Mouse (Mus musculus): ENCODE results near the gene Vegfb.

DNA sequence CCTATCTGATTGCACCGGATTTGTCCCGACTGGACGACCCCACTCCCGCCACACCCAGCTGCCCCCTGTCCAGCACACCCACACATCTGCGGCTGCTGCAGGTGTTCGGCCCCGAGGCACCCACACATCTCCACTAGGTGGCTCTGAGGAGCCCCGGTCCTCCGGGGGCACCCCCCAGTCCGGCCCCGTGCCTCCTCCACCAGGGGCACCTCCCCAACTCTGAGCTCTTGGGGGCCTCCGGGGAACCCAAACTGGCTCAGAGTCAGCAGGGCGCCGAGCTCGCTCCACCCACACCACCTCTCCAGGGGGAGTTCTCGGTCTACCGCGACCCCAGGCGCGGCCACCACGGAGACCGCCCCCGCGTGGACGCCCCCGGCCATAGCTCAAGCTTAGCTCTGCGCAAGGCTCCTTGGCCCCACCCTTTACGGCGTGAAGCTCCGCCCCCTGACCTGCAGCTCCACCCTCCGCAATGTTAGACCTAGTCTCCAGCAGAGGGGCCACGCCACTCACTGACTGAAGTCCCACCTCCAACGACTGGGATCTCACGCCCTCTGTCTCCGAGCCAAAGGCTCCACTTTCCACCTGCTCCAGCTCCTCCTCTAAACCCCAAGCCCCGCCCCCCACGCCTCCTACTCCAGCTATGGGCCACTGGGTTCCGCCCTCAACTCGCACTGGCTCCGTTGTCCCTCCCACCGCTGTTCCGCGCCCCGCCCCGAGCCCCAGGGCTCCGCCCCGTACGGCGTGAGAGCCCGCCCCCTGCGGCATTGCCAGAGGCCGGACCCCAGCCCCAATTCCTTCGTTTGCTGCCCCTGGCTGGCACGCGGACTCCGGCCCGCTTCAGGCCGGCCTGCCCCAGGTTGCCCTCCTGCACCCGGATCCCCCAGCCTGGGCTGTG lies 7.7 kb downstream of the Vegfb start:
- TF ChIP-seq ZNF384 (IDR thresholded peaks at IDR 0.05; ENCODE audit: low read depth, low read length) (no peak), MAFK (IDR thresholded peaks at IDR 0.05; ENCODE audit: insufficient read depth, low read depth, low read length) (no peak), HCFC1 (IDR thresholded peaks at IDR 0.05; ENCODE audit: borderline replicate concordance, insufficient read depth, low read length) (no peak)
